Mouse (Mus musculus) stomach, postnatal 0 days (tissue): ENCODE measurements around the gene Hoxa5. TPM values are rescaled to one million over a fixed set of nuclear protein-coding genes. Genes with fewer than 3 reads are reported as not detected.

ENCODE experiments used
- ATAC-seq: fragments of 200-750 bp; cut with Nextera tagmentation; 2 replicates; pipeline ENCODE4 v1.8.0; 2017; ENCODE audit not compliant: low FRiP score, low TSS enrichment
- DNase-seq: peaks from one replicate; pipeline ENCODE4 v3.0.0-alpha.2; 2016; ENCODE audit warnings: low spot score
- H3K27ac ChIP-seq: fragments of 300-500 bp; sonication (generic); replicated peaks from 2 replicates; pipeline ENCODE4 v1.5.1; 2014; ENCODE audit warnings: mild to moderate bottlenecking, control low read depth
- H3K27me3 ChIP-seq: fragments of 300-500 bp; sonication (generic); 2 replicates; pipeline ENCODE4 v1.6.1; 2014; ENCODE audit warnings: low read length; ENCODE audit not compliant: control insufficient read depth, insufficient read depth
- H3K36me3 ChIP-seq: fragments of 300-500 bp; sonication (generic); 2 replicates; pipeline ENCODE4 v1.6.1; 2014; ENCODE audit warnings: low read length, mixed read lengths; ENCODE audit not compliant: control insufficient read depth, insufficient read depth
- H3K4me1 ChIP-seq: fragments of 300-500 bp; sonication (generic); replicated peaks from 2 replicates; pipeline ENCODE4 v1.6.1; 2014; ENCODE audit warnings: antibody characterized with exemption; ENCODE audit not compliant: control insufficient read depth, insufficient read depth
- H3K4me2 ChIP-seq: fragments of 300-500 bp; sonication (generic); replicated peaks from 2 replicates; pipeline ENCODE4 v1.6.1; 2014; ENCODE audit warnings: low read depth, mild to moderate bottlenecking, control low read depth, moderate library complexity
- H3K4me3 ChIP-seq: fragments of 300-500 bp; sonication (generic); 2 replicates; pipeline ENCODE4 v1.5.1; 2014; ENCODE audit warnings: low read depth, low read length, control low read depth
- H3K9ac ChIP-seq: fragments of 300-500 bp; sonication (generic); 2 replicates; pipeline ENCODE4 v1.6.1; 2014; ENCODE audit warnings: mild to moderate bottlenecking, low read length, control low read depth, mixed read lengths
- H3K9me3 ChIP-seq: fragments of 300-500 bp; sonication (generic); 2 replicates; pipeline ENCODE4 v1.6.1; 2016; ENCODE audit warnings: low read length; ENCODE audit not compliant: control insufficient read depth
- CTCF ChIP-seq: IDR thresholded peaks from 2 replicates; pipeline ENCODE4 v1.5.1; 2016; ENCODE audit warnings: antibody characterized with exemption, low read depth, mild to moderate bottlenecking, moderate library complexity
- EP300 ChIP-seq: optimal IDR thresholded peaks from 2 replicates; pipeline ENCODE3; 2016; ENCODE audit warnings: antibody characterized with exemption
- WGBS: fragments of 180-500 bp; shearing (Covaris S2); extraction: QIAGEN DNeasy Blood & Tissue Kit; methylation state at CpG from one replicate; pipeline ENCODE4 v1.1.7; 2014; 5-methylcytosine and 5-hydroxymethylcytosine counted together
- polyA plus RNA-seq: library from polyadenylated mRNA; unstranded; fragments of >200 nt; fragmentation: Nextera tagmentation; extraction: Ambion mirVana; gene quantifications from 2 replicates; pipeline ENCODE4 v1.2.1, GENCODE M21; 2015

Hoxa5 gene
- polyA plus RNA-seq, 1 experiment from 2014 or later = 8.4 TPM

GRCm38 (mm10) chr6:52241001-52241621 is 36.7 kb upstream of the Hoxa5 start:
- ATAC-seq (no peak), DNase-seq (no peak)
- Histone ChIP-seq H3K27me3 (peaks cover 64% of the 10 kb centered on the region), H3K9ac (no peak overlapping the region), H3K4me1 (no peaks in the 10 kb centered on the region), H3K4me2 (no peak overlapping the region), H3K36me3 (no peaks in the 10 kb centered on the region), H3K4me3 (no peak overlapping the region), H3K27ac (no peak overlapping the region), H3K9me3 (no peaks in the 10 kb centered on the region)
- TF ChIP-seq CTCF = no peak
- no peak for TF ChIP-seq EP300
- WGBS = 8% methylated on average over 9 of the region's 9 CpGs

GRCm38 (mm10) chr6:52240389-52241000 is 36.1 kb upstream of the Hoxa5 start, which contains the start of gene Hoxa10:
Hoxa10 (minus strand) TSS chr6:52240854.
- H3K27ac ChIP-seq = no peak within 1 kb of the TSS
- peak; percentile 84 for TF ChIP-seq CTCF
- no peak for TF ChIP-seq EP300
- 3% methylated on average over 35 of the region's 35 CpGs for WGBS
- H3K4me1 ChIP-seq = no peaks in the 10 kb centered on the region
- ATAC-seq (peak; percentile 67), DNase-seq (peak; percentile 81)
- no peak within 1 kb of the TSS for H3K4me2 ChIP-seq
- no peaks in the 10 kb centered on the region for H3K9me3 ChIP-seq
- H3K9ac ChIP-seq = no peak within 1 kb of the TSS
- H3K4me3 ChIP-seq = no peak within 1 kb of the TSS
- H3K36me3 ChIP-seq = no peaks in the 10 kb centered on the region
- H3K27me3 ChIP-seq = peaks cover 61% of the 10 kb centered on the region

- Histone ChIP-seq H3K4me2 (no peak overlapping the region), H3K27me3 (peaks cover 62% of the 10 kb centered on the region), H3K36me3 (no peaks in the 10 kb centered on the region), H3K27ac (no peak overlapping the region), H3K4me3 (no peak overlapping the region), H3K4me1 (no peaks in the 10 kb centered on the region), H3K9me3 (no peaks in the 10 kb centered on the region), H3K9ac (no peak overlapping the region)
- ATAC-seq (no peak), DNase-seq (no peak)
- WGBS = 5% methylated on average over 30 of the region's 30 CpGs
- TF ChIP-seq CTCF = no peak
Observed at GRCm38 (mm10) chr6:52239625-52240388, 35.4 kb upstream of the Hoxa5 start.

GRCm38 (mm10) chr6:52238976-52239375 is 34.6 kb upstream of the Hoxa5 start:
- no peaks in the 10 kb centered on the region for H3K9me3 ChIP-seq
- H3K9ac ChIP-seq = no peak overlapping the region
- ATAC-seq (no peak), DNase-seq (no peak)
- H3K4me1 ChIP-seq = no peaks in the 10 kb centered on the region
- no peak overlapping the region for H3K4me3 ChIP-seq
- no peak overlapping the region for H3K4me2 ChIP-seq
- TF ChIP-seq CTCF (no peak), EP300 (no peak)
- WGBS = 8% methylated on average over 7 of the region's 7 CpGs
- H3K36me3 ChIP-seq = no peaks in the 10 kb centered on the region
- H3K27ac ChIP-seq = no peak overlapping the region
- peaks cover 64% of the 10 kb centered on the region for H3K27me3 ChIP-seq

- TF ChIP-seq EP300 (no peak), CTCF (no peak)
- H3K9ac ChIP-seq = no peak overlapping the region
- H3K4me1 ChIP-seq = no peaks in the 10 kb centered on the region
- H3K36me3 ChIP-seq = no peaks in the 10 kb centered on the region
- H3K9me3 ChIP-seq = no peaks in the 10 kb centered on the region
- H3K4me3 ChIP-seq = no peak overlapping the region
- ATAC-seq = no peak
- no peak for DNase-seq
- WGBS = 4% methylated on average over 7 of the region's 7 CpGs
- peaks cover 65% of the 10 kb centered on the region for H3K27me3 ChIP-seq
- no peak overlapping the region for H3K4me2 ChIP-seq
- no peak overlapping the region for H3K27ac ChIP-seq
Observed at GRCm38 (mm10) chr6:52238155-52238545, 33.8 kb upstream of the Hoxa5 start.
